Mouse (Mus musculus) hindbrain, embryonic 15.5 days (tissue): ENCODE results near the gene Insl3. TPM values are rescaled to one million over a fixed set of nuclear protein-coding genes. Genes with fewer than 3 reads are reported as not detected.

Source experiments
- ATAC-seq: fragments of 200-750 bp; cut with Nextera tagmentation; 2 replicates; pipeline ENCODE4 v1.8.0; 2017; ENCODE audit warnings: low read depth, moderate number of reproducible peaks, moderate TSS enrichment; ENCODE audit not compliant: low FRiP score
- H3K27ac ChIP-seq: fragments of 300-500 bp; sonication (generic); replicated peaks from 2 replicates; pipeline ENCODE4 v1.5.1; 2015; ENCODE audit warnings: mild to moderate bottlenecking, inconsistent platforms
- H3K27me3 ChIP-seq: fragments of 300-500 bp; sonication (generic); 2 replicates; pipeline ENCODE4 v1.6.1; 2015; ENCODE audit warnings: control low read depth, inconsistent platforms
- H3K36me3 ChIP-seq: fragments of 300-500 bp; sonication (generic); 2 replicates; pipeline ENCODE4 v1.6.1; 2015; ENCODE audit warnings: control low read depth, inconsistent platforms
- H3K4me1 ChIP-seq: fragments of 300-500 bp; sonication (generic); replicated peaks from 2 replicates; pipeline ENCODE4 v1.6.1; 2015; ENCODE audit warnings: control low read depth, inconsistent platforms
- H3K4me2 ChIP-seq: fragments of 300-500 bp; sonication (generic); 2 replicates; pipeline ENCODE4 v1.6.1; 2015; ENCODE audit warnings: moderate library complexity, mild to moderate bottlenecking, inconsistent platforms
- H3K4me3 ChIP-seq: fragments of 300-500 bp; sonication (generic); 2 replicates; pipeline ENCODE4 v1.5.1; 2015; ENCODE audit warnings: mild to moderate bottlenecking, inconsistent platforms
- H3K9ac ChIP-seq: fragments of 300-500 bp; sonication (generic); 2 replicates; pipeline ENCODE4 v1.6.1; 2015; ENCODE audit warnings: inconsistent platforms
- H3K9me3 ChIP-seq: fragments of 300-500 bp; sonication (generic); 2 replicates; pipeline ENCODE4 v1.6.1; 2016; ENCODE audit warnings: control low read depth, inconsistent platforms
- WGBS: fragments of 180-500 bp; shearing (Covaris S2); methylation state at CpG from one replicate; pipeline ENCODE4 v1.1.7; 2015; 5-methylcytosine and 5-hydroxymethylcytosine counted together
- polyA plus RNA-seq: library from polyadenylated mRNA; unstranded; fragments of >200 nt; fragmentation: Nextera tagmentation; extraction: Ambion mirVana; gene quantifications from 2 replicates; pipeline ENCODE4 v1.2.1, GENCODE M21; 2015

Gene Insl3
- polyA plus RNA-seq, 1 experiment from 2014 or later = 1.5 TPM

GRCm38 (mm10) chr8:71668220-71668975 lies 20.6 kb upstream of the Insl3 start:
- 5% methylated on average over 21 of the region's 21 CpGs for WGBS
- H3K27me3 ChIP-seq = no peaks in the 10 kb centered on the region
- H3K27ac ChIP-seq = no peak overlapping the region; the same call in 1 of the 2 replicates
- no peak for ATAC-seq
- no peak overlapping the region for H3K4me3 ChIP-seq
- H3K36me3 ChIP-seq = peaks cover 11% of the 10 kb centered on the region; the same call in 1 of the 2 replicates
- no peaks in the 10 kb centered on the region for H3K9me3 ChIP-seq
- H3K4me2 ChIP-seq = peak overlapping the region; percentile 31
- peaks cover 50% of the 10 kb centered on the region for H3K4me1 ChIP-seq
- peak overlapping the region; percentile 2; the same call in 1 of the 2 replicates for H3K9ac ChIP-seq

- no peaks in the 10 kb centered on the region for H3K27me3 ChIP-seq
- no peaks in the 10 kb centered on the region for H3K36me3 ChIP-seq
- ATAC-seq = peak; percentile 13
- WGBS = 16% methylated on average over 7 of the region's 12 CpGs
- H3K4me2 ChIP-seq = peak overlapping the region; percentile 73
- H3K4me3 ChIP-seq = peak overlapping the region; percentile 65
- peak overlapping the region; percentile 95 for H3K27ac ChIP-seq
- H3K9ac ChIP-seq = peak overlapping the region; percentile 75
- H3K4me1 ChIP-seq = peaks cover 50% of the 10 kb centered on the region
- H3K9me3 ChIP-seq = no peaks in the 10 kb centered on the region
These were observed 18.8 kb upstream of the Insl3 start for GRCm38 (mm10) chr8:71670198-71670597.

DNA sequence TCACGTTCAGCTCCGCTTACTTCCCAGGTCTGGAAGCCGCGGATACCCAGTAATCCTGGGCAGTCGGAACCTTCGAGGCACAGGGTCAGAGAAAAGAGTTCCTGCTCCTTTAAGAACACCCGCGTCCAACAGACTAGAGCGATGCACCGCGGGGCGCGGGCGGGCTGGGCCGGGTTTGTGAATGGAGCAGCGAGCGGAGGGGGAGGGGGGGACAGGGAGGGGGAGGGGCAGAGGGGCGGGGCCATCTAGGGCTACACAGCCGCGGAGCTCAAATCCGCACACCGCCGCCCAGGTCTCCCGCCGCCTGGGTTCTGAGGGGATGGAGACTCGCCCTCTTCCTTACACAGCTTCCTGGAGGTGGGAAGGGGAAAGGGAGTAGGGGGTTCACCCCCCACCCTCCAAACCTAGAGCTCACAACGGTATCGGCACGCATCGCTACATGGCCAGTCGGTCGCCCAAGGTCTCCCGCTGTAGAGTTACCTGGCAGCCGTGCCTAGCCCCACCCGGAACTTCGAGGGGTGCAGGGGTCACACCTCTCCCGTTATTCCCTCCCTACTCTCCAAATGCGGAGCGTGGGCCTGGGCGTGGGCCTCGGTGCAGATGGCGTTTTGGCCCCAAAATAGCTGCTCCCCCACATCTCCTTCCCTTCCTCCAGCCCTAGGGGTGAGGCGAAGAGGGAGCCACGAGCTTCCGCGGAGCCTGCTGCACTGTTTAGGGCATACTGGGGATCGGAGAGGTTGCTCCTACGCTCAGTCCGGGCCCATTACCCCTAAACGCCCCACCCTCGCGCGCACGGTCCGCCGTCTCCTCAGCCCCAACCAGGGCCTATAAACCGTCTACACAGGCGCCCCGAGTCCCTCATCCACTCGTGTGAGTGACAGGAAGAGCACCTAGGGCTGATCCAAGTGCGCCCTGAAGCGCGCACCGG lies 18.1 kb upstream of the Insl3 start:
- WGBS = under 1% methylated on average over 53 of the region's 64 CpGs
- Histone ChIP-seq H3K4me3 (peak overlapping the region; percentile 65), H3K4me1 (peaks cover 52% of the 10 kb centered on the region), H3K9me3 (no peaks in the 10 kb centered on the region), H3K4me2 (peak overlapping the region; percentile 73), H3K27me3 (no peaks in the 10 kb centered on the region), H3K9ac (peak overlapping the region; percentile 75), H3K36me3 (no peaks in the 10 kb centered on the region), H3K27ac (peak overlapping the region; percentile 95)
- ATAC-seq = peak; percentile 61

GRCm38 (mm10) chr8:71671549-71671965 lies 17.5 kb upstream of the Insl3 start, which contains the start of gene Unc13a:
Gene Unc13a, minus strand, starts transcription at chr8:71671757.
- Histone ChIP-seq H3K9ac (peak within 1 kb of the TSS; percentile 75), H3K27me3 (no peaks in the 10 kb centered on the region), H3K27ac (peak within 1 kb of the TSS; percentile 95), H3K9me3 (no peaks in the 10 kb centered on the region), H3K4me3 (peak within 1 kb of the TSS; percentile 65), H3K36me3 (no peaks in the 10 kb centered on the region), H3K4me1 (peaks cover 49% of the 10 kb centered on the region), H3K4me2 (peak within 1 kb of the TSS; percentile 73)
- WGBS = 1% methylated on average over 41 of the region's 42 CpGs
- ATAC-seq = peak; percentile 65

- Histone ChIP-seq H3K4me3 (peak overlapping the region; percentile 65), H3K9ac (peak overlapping the region; percentile 75; the same call in 1 of the 2 replicates), H3K27me3 (peaks cover 5% of the 10 kb centered on the region; the same call in 1 of the 2 replicates), H3K9me3 (no peaks in the 10 kb centered on the region), H3K27ac (peak overlapping the region; percentile 95), H3K4me1 (peaks cover 42% of the 10 kb centered on the region), H3K4me2 (peak overlapping the region; percentile 73), H3K36me3 (no peaks in the 10 kb centered on the region)
- ATAC-seq = no peak
- WGBS = 64% methylated on average over 6 of the region's 6 CpGs
These were observed 16.8 kb upstream of the Insl3 start for GRCm38 (mm10) chr8:71672168-71672735.

DNA sequence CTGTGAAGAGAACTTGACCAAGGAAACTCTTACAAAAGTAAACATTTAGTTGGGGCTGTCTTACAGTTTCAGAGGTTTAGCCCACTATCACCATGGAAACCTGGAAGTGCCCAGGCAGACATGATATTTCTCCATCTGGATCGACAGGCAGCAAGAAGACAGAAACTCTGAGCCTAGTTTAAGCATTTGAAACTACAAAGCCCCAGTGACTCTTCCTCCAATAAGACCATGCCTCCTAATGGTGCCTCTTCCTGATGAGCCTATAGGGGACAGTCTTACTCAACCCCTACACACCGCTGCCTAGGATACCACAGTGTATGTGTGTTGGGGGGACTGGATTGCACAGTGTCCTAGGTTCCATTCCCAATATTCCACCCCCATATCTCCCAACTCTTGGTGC lies 14.9 kb upstream of the Insl3 start:
- Histone ChIP-seq H3K27me3 (peaks cover 23% of the 10 kb centered on the region), H3K36me3 (no peaks in the 10 kb centered on the region), H3K4me1 (peaks cover 25% of the 10 kb centered on the region), H3K27ac (no peak overlapping the region), H3K9me3 (no peaks in the 10 kb centered on the region), H3K4me2 (no peak overlapping the region), H3K4me3 (no peak overlapping the region), H3K9ac (no peak overlapping the region)
- ATAC-seq = no peak
- WGBS = 68% methylated on average over 2 of the region's 2 CpGs

- Histone ChIP-seq H3K27ac (peak overlapping the region; percentile 80; the same call in 1 of the 2 replicates), H3K27me3 (peaks cover 35% of the 10 kb centered on the region)
- no peak for ATAC-seq
These were observed 13.5 kb upstream of the Insl3 start for GRCm38 (mm10) chr8:71675456-71676019.

DNA sequence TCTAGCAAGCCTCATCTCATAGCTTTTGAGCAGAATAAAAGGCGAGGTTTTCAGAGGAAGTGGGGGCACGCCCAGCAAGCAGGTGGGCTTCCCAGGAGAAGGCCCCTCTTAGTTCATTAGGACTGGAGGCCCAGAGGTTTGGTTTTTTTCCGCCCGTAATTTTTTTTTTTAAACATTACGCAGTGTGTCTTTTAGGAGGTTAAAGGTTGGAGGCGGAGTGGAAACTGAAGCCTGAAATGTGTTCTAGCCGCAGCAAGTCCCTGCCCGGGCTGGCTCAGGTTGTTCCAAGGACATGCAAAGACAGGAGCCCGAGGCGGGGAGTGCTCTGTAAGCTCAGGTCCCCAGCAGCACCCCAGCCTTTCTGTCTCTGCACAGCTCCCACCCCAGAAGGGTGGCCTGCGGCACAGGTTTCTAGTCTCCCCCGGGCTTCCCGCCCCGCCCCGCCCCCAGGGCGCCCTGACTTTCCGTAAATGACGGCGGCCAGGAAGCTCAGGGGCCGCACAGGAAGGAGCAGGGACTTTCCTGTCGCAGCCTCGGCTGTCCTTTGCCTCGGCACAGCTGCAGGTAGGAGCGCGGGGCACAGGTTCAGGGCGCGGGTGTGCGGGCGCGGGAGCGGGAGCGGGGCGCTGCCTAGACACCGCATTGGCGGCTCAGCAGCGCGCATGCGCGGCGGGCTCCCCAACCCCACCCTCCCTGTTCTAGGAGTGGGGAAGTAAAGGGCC lies 12.8 kb upstream of the Insl3 start, which contains the start of gene Jak3:
Jak3 (plus strand) TSS at position 277 of the 722 bp plus-strand sequence.
- no peaks in the 10 kb centered on the region for H3K36me3 ChIP-seq
- H3K27ac ChIP-seq = peak within 1 kb of the TSS; percentile 80

More at GRCm38 (mm10) chr8:71675456-71676019, 13.5 kb upstream of the Insl3 start:
- peak overlapping the region; percentile 78 for H3K9ac ChIP-seq
- H3K4me3 ChIP-seq = peak overlapping the region; percentile 64
- peaks cover 24% of the 10 kb centered on the region for H3K4me1 ChIP-seq
- no peaks in the 10 kb centered on the region for H3K36me3 ChIP-seq
- WGBS = 25% methylated on average over 9 of the region's 9 CpGs
- peak overlapping the region; percentile 87 for H3K4me2 ChIP-seq
- H3K9me3 ChIP-seq = no peaks in the 10 kb centered on the region

GRCm38 (mm10) chr8:71676803-71677202 lies 12.2 kb upstream of the Insl3 start:
- Histone ChIP-seq H3K27me3 (peaks cover 46% of the 10 kb centered on the region), H3K4me3 (peak overlapping the region; percentile 64), H3K27ac (no peak overlapping the region), H3K9ac (peak overlapping the region; percentile 78; the same call in 1 of the 2 replicates), H3K4me1 (peaks cover 27% of the 10 kb centered on the region), H3K9me3 (no peaks in the 10 kb centered on the region), H3K36me3 (no peaks in the 10 kb centered on the region), H3K4me2 (peak overlapping the region; percentile 87)
- no peak for ATAC-seq
- WGBS = 52% methylated on average over 9 of the region's 9 CpGs

More for the DNA sequence above, 12.8 kb upstream of the Insl3 start, which contains the start of gene Jak3:
- no peaks in the 10 kb centered on the region for H3K9me3 ChIP-seq
- H3K4me1 ChIP-seq = peaks cover 27% of the 10 kb centered on the region
- H3K9ac ChIP-seq = peak within 1 kb of the TSS; percentile 78
- peak within 1 kb of the TSS; percentile 87 for H3K4me2 ChIP-seq
- H3K4me3 ChIP-seq = peak within 1 kb of the TSS; percentile 64
- peaks cover 40% of the 10 kb centered on the region for H3K27me3 ChIP-seq
- ATAC-seq = peak; percentile 33
- 3% methylated on average over 40 of the region's 40 CpGs for WGBS

- no peak overlapping the region for H3K27ac ChIP-seq
- H3K36me3 ChIP-seq = no peaks in the 10 kb centered on the region
- no peak overlapping the region for H3K9ac ChIP-seq
- H3K4me3 ChIP-seq = no peak overlapping the region
- no peak overlapping the region for H3K4me2 ChIP-seq
- H3K9me3 ChIP-seq = no peaks in the 10 kb centered on the region
- peaks cover 27% of the 10 kb centered on the region for H3K4me1 ChIP-seq
- peaks cover 54% of the 10 kb centered on the region for H3K27me3 ChIP-seq
- no peak for ATAC-seq
These were observed 11.5 kb upstream of the Insl3 start for GRCm38 (mm10) chr8:71677555-71677954.

DNA sequence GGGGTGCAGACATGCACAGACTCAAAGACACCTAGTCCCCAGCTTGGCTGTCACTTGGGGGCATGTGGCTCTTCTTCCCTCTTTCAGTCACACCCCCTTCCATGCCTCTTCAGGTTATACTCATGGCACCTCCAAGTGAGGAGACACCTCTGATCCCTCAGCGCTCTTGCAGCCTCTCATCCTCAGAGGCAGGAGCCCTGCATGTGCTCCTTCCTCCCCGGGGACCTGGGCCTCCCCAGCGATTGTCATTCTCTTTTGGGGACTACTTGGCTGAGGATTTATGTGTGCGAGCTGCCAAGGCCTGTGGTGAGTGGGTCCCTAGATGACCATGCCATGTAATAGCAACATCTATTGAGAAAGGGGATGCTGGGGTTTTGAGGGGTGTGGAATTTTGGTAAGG lies 10.8 kb upstream of the Insl3 start:
- ATAC-seq = no peak
- Histone ChIP-seq H3K27ac (no peak overlapping the region), H3K36me3 (no peaks in the 10 kb centered on the region), H3K27me3 (peaks cover 61% of the 10 kb centered on the region), H3K4me1 (peaks cover 27% of the 10 kb centered on the region), H3K9me3 (no peaks in the 10 kb centered on the region), H3K9ac (no peak overlapping the region), H3K4me2 (no peak overlapping the region), H3K4me3 (no peak overlapping the region)
- 58% methylated on average over 4 of the region's 4 CpGs for WGBS
